Mouse (Mus musculus) ES-Bruce4 (cell line): ENCODE data around the gene Pde4d.

Experiments used
- CTCF ChIP-seq: IDR thresholded peaks from one replicate; pipeline ENCODE4 v1.8.1; 2011; ENCODE audit warnings: low read depth, low read length
- POLR2A ChIP-seq: IDR thresholded peaks from one replicate; pipeline ENCODE4 v1.8.1; 2011; ENCODE audit warnings: low read length; ENCODE audit not compliant: insufficient read depth

DNA sequence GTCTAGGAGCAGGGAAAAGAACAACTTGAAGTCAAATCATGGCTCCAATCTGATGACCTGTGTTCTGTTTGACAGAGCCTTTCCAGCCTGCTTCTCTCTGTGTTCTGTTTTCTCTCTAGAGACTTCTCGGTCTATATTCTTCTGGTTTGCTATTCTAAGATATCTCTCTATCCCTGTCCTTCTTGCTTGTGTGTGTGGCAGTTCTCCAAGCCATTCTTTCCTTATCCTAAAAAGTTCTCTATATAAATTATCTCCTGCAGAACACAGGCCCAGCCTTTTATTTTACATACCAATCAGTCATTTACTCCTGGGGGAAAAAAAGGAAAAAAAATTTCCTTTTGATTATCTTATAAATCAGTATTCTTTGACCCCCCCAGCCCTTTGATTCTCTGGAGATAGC lies 1229.2 kb downstream of the Pde4d start:
- TF ChIP-seq CTCF (no peak), POLR2A (no peak)
